Mouse (Mus musculus): ENCODE measurements around the gene 6030468B19Rik. TPM values are rescaled to one million over a fixed set of nuclear protein-coding genes. Genes with fewer than 3 reads are reported as not detected.
"Not testable (repeated sequence)": the region's sequence is repeated elsewhere in the genome, so short reads cannot be mapped to it uniquely, and the experiment has no call there.

6030468B19Rik gene
- polyA plus RNA-seq, 1 experiment: 7.6 TPM

GRCm38 (mm10) chr11:117828888-117829604 lies 31.6 kb downstream of the 6030468B19Rik start:
- H3K27me3 ChIP-seq (ENCODE audit: control insufficient read depth, insufficient read depth, low read length): no peaks in the 10 kb centered on the region
- no peaks in the 10 kb centered on the region for H3K36me3 ChIP-seq (ENCODE audit: control insufficient read depth, insufficient read depth, low read length)
- TF ChIP-seq POLR2A (IDR thresholded peaks at IDR 0.05; ENCODE audit: low read depth, low read length) (no peak), CTCF (IDR thresholded peaks at IDR 0.05; ENCODE audit: extremely low read depth, insufficient read depth, insufficient read length, insufficient replicate concordance) (no peak)
- WGBS: 49% methylated on average over 9 of the region's 9 CpGs
- DNase-seq (ENCODE audit: low read depth in 1 of 2, low spot score in 2 of 2): no peak
- no peak overlapping the region for H3K4me3 ChIP-seq (ENCODE audit: extremely low read depth, insufficient read depth, insufficient read length)
- peaks cover 27% of the 10 kb centered on the region; the same call in 1 of the 2 replicates for H3K4me1 ChIP-seq (ENCODE audit: control insufficient read depth, insufficient read depth, insufficient read length)
- peak overlapping the region; percentile 94 for H3K27ac ChIP-seq (ENCODE audit: insufficient read depth, low read length)

- TF ChIP-seq POLR2A (IDR thresholded peaks at IDR 0.05; ENCODE audit: low read depth, low read length): no peak
- TF ChIP-seq CTCF (IDR thresholded peaks at IDR 0.05; ENCODE audit: extremely low read depth, insufficient read depth, insufficient read length, insufficient replicate concordance): no peak
- Histone ChIP-seq H3K27ac (ENCODE audit: insufficient read depth, low read length) (peak overlapping the region; percentile 94), H3K4me1 (ENCODE audit: control insufficient read depth, insufficient read depth, insufficient read length) (peaks cover 22% of the 10 kb centered on the region; the same call in 1 of the 2 replicates), H3K36me3 (ENCODE audit: control insufficient read depth, insufficient read depth, low read length) (no peaks in the 10 kb centered on the region), H3K4me3 (ENCODE audit: extremely low read depth, insufficient read depth, insufficient read length) (no peak overlapping the region), H3K27me3 (ENCODE audit: control insufficient read depth, insufficient read depth, low read length) (no peaks in the 10 kb centered on the region)
- no peak for DNase-seq (ENCODE audit: low read depth in 1 of 2, low spot score in 2 of 2)
- WGBS: 78% methylated on average over 2 of the region's 2 CpGs
Measured at GRCm38 (mm10) chr11:117829671-117830215, 32.3 kb downstream of the 6030468B19Rik start.

- Histone ChIP-seq H3K27me3 (ENCODE audit: control insufficient read depth, insufficient read depth, low read length) (no peaks in the 10 kb centered on the region), H3K4me3 (ENCODE audit: extremely low read depth, insufficient read depth, insufficient read length) (no peak overlapping the region), H3K4me1 (ENCODE audit: control insufficient read depth, insufficient read depth, insufficient read length) (peaks cover 18% of the 10 kb centered on the region; the same call in 1 of the 2 replicates), H3K36me3 (ENCODE audit: control insufficient read depth, insufficient read depth, low read length) (no peaks in the 10 kb centered on the region; the same call in 1 of the 2 replicates), H3K27ac (ENCODE audit: insufficient read depth, low read length) (peak overlapping the region; percentile 94)
- 76% methylated on average over 9 of the region's 9 CpGs for WGBS
- no peak for DNase-seq (ENCODE audit: low read depth in 1 of 2, low spot score in 2 of 2)
- no peak for TF ChIP-seq POLR2A (IDR thresholded peaks at IDR 0.05; ENCODE audit: low read depth, low read length)
- no peak for TF ChIP-seq CTCF (IDR thresholded peaks at IDR 0.05; ENCODE audit: extremely low read depth, insufficient read depth, insufficient read length, insufficient replicate concordance)
Measured at GRCm38 (mm10) chr11:117830401-117830800, 32.9 kb downstream of the 6030468B19Rik start.

GRCm38 (mm10) chr11:117832086-117832969 lies 34.9 kb downstream of the 6030468B19Rik start:
- DNase-seq (ENCODE audit: low read depth in 1 of 2, low spot score in 2 of 2): peak; percentile 89 to 91
- peak overlapping the region; percentile 87 for H3K27ac ChIP-seq (ENCODE audit: insufficient read depth, low read length)
- peak overlapping the region; percentile 67 for H3K4me3 ChIP-seq (ENCODE audit: extremely low read depth, insufficient read depth, insufficient read length)
- TF ChIP-seq CTCF (IDR thresholded peaks at IDR 0.05; ENCODE audit: extremely low read depth, insufficient read depth, insufficient read length, insufficient replicate concordance) (peak; percentile 78), POLR2A (IDR thresholded peaks at IDR 0.05; ENCODE audit: low read depth, low read length) (peak; percentile 24; the same call in 1 of the 2 replicates)
- peaks cover 15% of the 10 kb centered on the region; the same call in 1 of the 2 replicates for H3K4me1 ChIP-seq (ENCODE audit: control insufficient read depth, insufficient read depth, insufficient read length)
- WGBS: 5% methylated on average over 28 of the region's 28 CpGs
- no peaks in the 10 kb centered on the region for H3K27me3 ChIP-seq (ENCODE audit: control insufficient read depth, insufficient read depth, low read length)
- H3K36me3 ChIP-seq (ENCODE audit: control insufficient read depth, insufficient read depth, low read length): no peaks in the 10 kb centered on the region; the same call in 1 of the 2 replicates

DNA sequence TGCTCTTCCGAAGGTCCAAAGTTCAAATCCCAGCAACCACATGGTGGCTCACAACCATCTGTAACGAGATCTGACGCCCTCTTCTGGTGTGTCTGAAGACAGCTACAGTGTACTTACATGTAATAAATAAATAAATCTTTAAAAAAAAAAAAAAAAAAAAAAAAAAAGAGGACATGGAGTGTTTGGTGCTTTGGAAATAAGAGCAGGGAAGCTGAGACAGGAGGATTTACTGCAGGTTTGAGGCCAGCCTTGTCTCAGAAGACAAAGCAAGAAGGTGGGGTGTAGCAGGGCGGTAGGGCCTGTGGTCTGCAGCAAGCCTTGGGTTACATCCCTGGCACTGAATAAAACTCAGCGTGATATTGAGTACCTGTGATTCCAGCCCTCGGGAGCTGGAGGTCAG lies 36.0 kb downstream of the 6030468B19Rik start:
- not testable (repeated sequence) for H3K36me3 ChIP-seq (ENCODE audit: control insufficient read depth, insufficient read depth, low read length); DNase-seq (ENCODE audit: low read depth in 1 of 2, low spot score in 2 of 2); H3K4me3 ChIP-seq (ENCODE audit: extremely low read depth, insufficient read depth, insufficient read length); H3K4me1 ChIP-seq (ENCODE audit: control insufficient read depth, insufficient read depth, insufficient read length); H3K27ac ChIP-seq (ENCODE audit: insufficient read depth, low read length); H3K27me3 ChIP-seq (ENCODE audit: control insufficient read depth, insufficient read depth, low read length)
- WGBS: 78% methylated on average over 6 of the region's 6 CpGs

DNA sequence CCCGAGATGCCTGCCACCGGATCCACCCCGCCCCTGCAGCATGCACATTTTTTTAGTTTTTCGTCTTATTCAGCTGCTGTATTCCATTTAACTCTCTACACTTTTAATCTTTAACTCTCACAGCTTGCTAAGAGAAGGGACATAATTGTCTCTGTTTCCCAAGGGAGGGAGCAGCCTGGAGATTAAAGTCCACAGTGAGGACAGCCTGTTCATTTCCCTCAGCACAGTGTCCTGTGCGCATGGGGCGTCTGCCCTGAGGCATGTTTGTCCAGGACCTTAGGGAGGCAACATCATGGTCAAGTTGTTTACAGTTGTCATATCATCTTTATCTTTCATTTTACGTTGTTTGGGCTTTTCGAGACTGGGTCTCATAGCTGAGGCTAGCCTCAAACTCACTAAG lies 36.6 kb downstream of the 6030468B19Rik start:
- no peak for DNase-seq (ENCODE audit: low read depth in 1 of 2, low spot score in 2 of 2)
- Histone ChIP-seq H3K36me3 (ENCODE audit: control insufficient read depth, insufficient read depth, low read length) (peaks cover 2% of the 10 kb centered on the region; the same call in 1 of the 2 replicates), H3K27ac (ENCODE audit: insufficient read depth, low read length) (no peak overlapping the region), H3K4me1 (ENCODE audit: control insufficient read depth, insufficient read depth, insufficient read length) (peaks cover 3% of the 10 kb centered on the region; the same call in 1 of the 2 replicates), H3K4me3 (ENCODE audit: extremely low read depth, insufficient read depth, insufficient read length) (no peak overlapping the region), H3K27me3 (ENCODE audit: control insufficient read depth, insufficient read depth, low read length) (no peaks in the 10 kb centered on the region)
- WGBS: 95% methylated on average over 8 of the region's 8 CpGs
- TF ChIP-seq CTCF (IDR thresholded peaks at IDR 0.05; ENCODE audit: extremely low read depth, insufficient read depth, insufficient read length, insufficient replicate concordance) (no peak), POLR2A (IDR thresholded peaks at IDR 0.05; ENCODE audit: low read depth, low read length) (no peak)

Data from spleen, adult 2 months (tissue).